Mouse (Mus musculus) erythroblast, embryonic 14.5 days (primary cell): ENCODE data around the gene Spcs1.

ENCODE experiments used
- GATA1 ChIP-seq: IDR thresholded peaks from 2 replicates; pipeline ENCODE4 v1.6.1; 2012; ENCODE audit warnings: low read length, inconsistent platforms, mixed read lengths
- TAL1 ChIP-seq: IDR thresholded peaks from 3 replicates; pipeline ENCODE4 v1.6.1; 2012; ENCODE audit warnings: low read length, inconsistent platforms, mixed read lengths

- TF ChIP-seq GATA1 (no peak), TAL1 (no peak)
Measured at GRCm38 (mm10) chr14:31019331-31020205, 18.1 kb upstream of the Spcs1 start.
